Mouse (Mus musculus) ovary, postnatal 36 days (tissue): ENCODE data around the gene Mphosph8.

Experiments used
- DNase-seq: peaks from one replicate; pipeline ENCODE4 v3.0.0; 2022; ENCODE audit warnings: low spot score, mixed read lengths

Gene Mphosph8

GRCm38 (mm10) chr14:56667969-56668802 is at the start of gene Mphosph8:
Mphosph8 (plus strand) TSS chr14:56668248.
- peak; percentile 99 for DNase-seq

- DNase-seq, result no peak
Measured at GRCm38 (mm10) chr14:56620425-56620824, 47.6 kb upstream of the Mphosph8 start.

GRCm38 (mm10) chr14:56626202-56626601 is 41.8 kb upstream of the Mphosph8 start:
- no peak for DNase-seq

GRCm38 (mm10) chr14:56628336-56628735 is 39.7 kb upstream of the Mphosph8 start:
- DNase-seq, result no peak

- DNase-seq, result no peak
Measured at GRCm38 (mm10) chr14:56631109-56631508, 36.9 kb upstream of the Mphosph8 start.

GRCm38 (mm10) chr14:56647206-56647605 is 20.8 kb upstream of the Mphosph8 start:
- DNase-seq, result no peak

- DNase-seq, result no peak
Measured at GRCm38 (mm10) chr14:56649448-56649847, 18.6 kb upstream of the Mphosph8 start.

GRCm38 (mm10) chr14:56665651-56666050 is 2.4 kb upstream of the Mphosph8 start:
- no peak for DNase-seq

- DNase-seq, result no peak
Measured at GRCm38 (mm10) chr14:56666909-56667308, 1.1 kb upstream of the Mphosph8 start.

- DNase-seq, result no peak
Measured at GRCm38 (mm10) chr14:56669046-56669620, 1.1 kb downstream of the Mphosph8 start.

- no peak for DNase-seq
Measured at GRCm38 (mm10) chr14:56685426-56685825, 17.4 kb downstream of the Mphosph8 start.

GRCm38 (mm10) chr14:56689116-56689515 is 21.1 kb downstream of the Mphosph8 start:
- DNase-seq, result no peak

- DNase-seq, result no peak
Measured at GRCm38 (mm10) chr14:56689766-56690165, 21.7 kb downstream of the Mphosph8 start.

- DNase-seq, result no peak
Measured at GRCm38 (mm10) chr14:56695495-56695894, 27.4 kb downstream of the Mphosph8 start.

- no peak for DNase-seq
Measured at GRCm38 (mm10) chr14:56697836-56698235, 29.8 kb downstream of the Mphosph8 start.

GRCm38 (mm10) chr14:56702644-56703043 is 34.6 kb downstream of the Mphosph8 start:
- DNase-seq, result no peak

GRCm38 (mm10) chr14:56705687-56706086 is 37.6 kb downstream of the Mphosph8 start:
- no peak for DNase-seq

- no peak for DNase-seq
Measured at GRCm38 (mm10) chr14:56726493-56726892, 58.4 kb downstream of the Mphosph8 start.

- DNase-seq, result no peak
Measured at GRCm38 (mm10) chr14:56740175-56740574, 72.1 kb downstream of the Mphosph8 start.
